Mouse (Mus musculus): ENCODE measurements at regions not wholly inside any gene's neighbourhood (a gene's known extent, or its start where the extent isn't known, plus 50 kb on each side); places are given as distances from the start of the nearest gene placed in this dataset.

DNA sequence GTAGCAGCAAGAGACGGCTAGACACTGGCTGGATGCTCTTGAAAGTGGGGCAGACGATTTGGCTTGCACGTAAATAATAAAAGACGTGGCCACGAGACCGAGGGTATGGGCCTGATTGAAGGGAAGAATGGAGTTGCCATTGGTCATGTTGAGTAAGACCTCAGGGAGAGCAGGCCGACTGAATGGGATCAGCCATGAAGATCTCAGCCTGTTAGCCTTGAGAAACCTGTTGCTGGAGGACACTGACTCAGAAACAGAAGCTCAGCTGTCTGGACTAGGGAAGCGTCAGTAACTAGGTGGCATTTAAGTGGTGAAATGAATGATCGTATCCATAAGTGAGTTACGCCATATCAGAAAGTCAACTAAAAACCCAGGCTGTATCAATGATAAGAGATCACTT lies 126.3 kb upstream of the Sox4 start:
- Histone ChIP-seq H3K36me3 (no peaks in the 10 kb centered on the region), H3K9me3 (no peaks in the 10 kb centered on the region), H3K4me2 (replicated peaks) (no peak overlapping the region), H3K27ac (no peak overlapping the region), H3K9ac (no peak overlapping the region), H3K27me3 (no peaks in the 10 kb centered on the region), H3K4me1 (peaks cover 9% of the 10 kb centered on the region), H3K4me3 (no peak overlapping the region)
- 92% methylated on average over 10 of the region's 10 CpGs for WGBS
- no peak for ATAC-seq (ENCODE audit: low FRiP score, low read depth)

DNA sequence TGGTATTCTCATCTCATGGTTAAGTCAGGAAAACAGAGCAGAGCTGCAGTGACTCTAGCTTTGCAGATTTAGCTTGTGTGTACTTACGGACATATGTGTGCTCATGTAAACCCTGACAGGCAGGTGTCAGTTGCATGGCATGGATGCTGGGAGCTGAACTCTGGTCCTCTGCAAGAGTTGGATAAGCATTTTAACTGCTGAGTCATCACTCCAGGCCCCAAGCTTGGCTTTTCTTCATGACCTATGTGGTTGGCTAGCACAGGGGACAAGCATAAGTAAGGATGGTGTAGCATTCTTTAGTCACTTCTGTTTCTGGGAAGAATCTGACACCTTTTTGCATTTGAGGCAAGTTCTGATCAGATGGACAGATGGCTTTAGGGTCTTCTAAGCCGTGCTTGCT lies 120.1 kb upstream of the Sox4 start:
- H3K27ac ChIP-seq, result no peak overlapping the region
- ATAC-seq (ENCODE audit: low FRiP score, low read depth), result no peak
- no peak overlapping the region for H3K4me3 ChIP-seq
- WGBS, result 89% methylated on average over 2 of the region's 2 CpGs
- H3K27me3 ChIP-seq, result no peaks in the 10 kb centered on the region
- H3K4me1 ChIP-seq, result peaks cover 4% of the 10 kb centered on the region; the same call in 1 of the 2 replicates
- no peak overlapping the region for H3K4me2 ChIP-seq (replicated peaks)
- no peak overlapping the region for H3K9ac ChIP-seq
- H3K9me3 ChIP-seq, result no peaks in the 10 kb centered on the region
- no peaks in the 10 kb centered on the region for H3K36me3 ChIP-seq

DNA sequence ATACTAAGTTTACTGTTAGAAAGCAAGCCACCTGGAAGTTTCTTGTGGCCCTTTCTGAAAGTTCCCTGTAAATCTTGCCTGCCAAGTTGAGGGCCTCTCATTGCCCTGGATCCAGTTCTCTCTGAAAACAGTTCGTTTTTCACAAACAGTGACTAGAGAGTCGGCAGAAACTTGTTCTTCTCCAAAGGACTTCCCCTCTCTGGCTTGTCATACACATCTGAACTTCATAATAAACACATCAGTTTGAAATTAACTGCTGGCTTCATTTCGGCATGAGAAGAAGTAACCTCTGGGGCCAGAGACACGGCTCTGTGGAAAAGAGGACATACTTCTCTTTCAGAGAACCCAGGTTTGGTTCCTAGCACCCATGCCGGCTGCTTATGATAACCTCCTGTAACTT lies 110.4 kb upstream of the Sox4 start:
- H3K27me3 ChIP-seq, result no peaks in the 10 kb centered on the region
- H3K9me3 ChIP-seq, result peaks cover 3% of the 10 kb centered on the region; the same call in 1 of the 2 replicates
- H3K36me3 ChIP-seq, result no peaks in the 10 kb centered on the region
- H3K4me3 ChIP-seq, result no peak overlapping the region
- 59% methylated on average over 5 of the region's 5 CpGs for WGBS
- no peak overlapping the region for H3K9ac ChIP-seq
- H3K27ac ChIP-seq, result no peak overlapping the region
- H3K4me1 ChIP-seq, result no peaks in the 10 kb centered on the region
- no peak for ATAC-seq (ENCODE audit: low FRiP score, low read depth)
- H3K4me2 ChIP-seq (replicated peaks), result no peak overlapping the region

DNA sequence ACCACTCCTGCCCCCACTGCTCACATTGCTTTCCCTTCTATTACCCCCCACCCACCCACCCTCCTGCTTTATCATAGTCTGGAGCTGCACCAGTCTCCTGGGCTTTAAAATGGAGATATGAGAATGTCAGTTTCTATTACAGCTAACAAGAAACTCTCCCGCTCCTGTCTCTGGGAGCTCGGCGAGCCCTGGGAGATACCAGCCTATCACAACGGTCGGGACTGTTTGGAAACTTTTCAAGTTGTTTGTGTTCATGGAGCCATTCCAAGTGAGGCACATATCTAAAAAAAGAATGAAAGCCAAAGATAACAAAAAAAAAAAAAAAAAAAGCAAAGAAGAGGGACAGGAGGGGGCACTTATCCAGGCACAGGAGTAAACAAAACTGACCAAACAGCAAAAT lies 105.2 kb upstream of the Sox4 start:
- Histone ChIP-seq H3K4me1 (no peaks in the 10 kb centered on the region), H3K9me3 (peaks cover 3% of the 10 kb centered on the region; the same call in 1 of the 2 replicates), H3K4me2 (replicated peaks) (no peak overlapping the region), H3K9ac (no peak overlapping the region), H3K27me3 (no peaks in the 10 kb centered on the region), H3K4me3 (no peak overlapping the region), H3K27ac (no peak overlapping the region), H3K36me3 (no peaks in the 10 kb centered on the region)
- no peak for ATAC-seq (ENCODE audit: low FRiP score, low read depth)
- 87% methylated on average over 5 of the region's 5 CpGs for WGBS

DNA sequence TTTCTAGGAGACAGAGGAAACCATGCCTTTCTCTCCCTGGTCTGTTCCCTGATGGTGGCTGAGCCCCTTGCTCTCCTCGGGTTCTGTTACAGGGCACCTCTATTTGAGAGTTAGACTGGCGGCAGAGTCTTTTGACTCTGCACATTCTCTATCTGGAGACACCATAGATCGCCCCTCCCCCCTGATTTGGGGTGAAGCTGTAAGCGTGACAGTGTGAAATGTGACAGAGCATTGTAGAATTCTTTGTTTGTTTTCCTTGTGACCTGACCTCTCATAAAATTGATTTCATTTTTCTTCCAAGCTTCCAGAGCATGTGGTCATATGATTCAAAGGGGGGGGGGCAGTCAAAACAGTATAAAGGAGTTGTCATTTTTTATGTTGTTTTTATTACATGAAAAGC lies 96.2 kb upstream of the Sox4 start:
- 38% methylated on average over 4 of the region's 4 CpGs for WGBS
- Histone ChIP-seq H3K4me1 (peaks cover 7% of the 10 kb centered on the region; the same call in 1 of the 2 replicates), H3K9ac (no peak overlapping the region), H3K27me3 (no peaks in the 10 kb centered on the region), H3K27ac (no peak overlapping the region), H3K9me3 (no peaks in the 10 kb centered on the region; the same call in 1 of the 2 replicates), H3K36me3 (no peaks in the 10 kb centered on the region), H3K4me2 (replicated peaks) (no peak overlapping the region), H3K4me3 (no peak overlapping the region)
- no peak for ATAC-seq (ENCODE audit: low FRiP score, low read depth)

DNA sequence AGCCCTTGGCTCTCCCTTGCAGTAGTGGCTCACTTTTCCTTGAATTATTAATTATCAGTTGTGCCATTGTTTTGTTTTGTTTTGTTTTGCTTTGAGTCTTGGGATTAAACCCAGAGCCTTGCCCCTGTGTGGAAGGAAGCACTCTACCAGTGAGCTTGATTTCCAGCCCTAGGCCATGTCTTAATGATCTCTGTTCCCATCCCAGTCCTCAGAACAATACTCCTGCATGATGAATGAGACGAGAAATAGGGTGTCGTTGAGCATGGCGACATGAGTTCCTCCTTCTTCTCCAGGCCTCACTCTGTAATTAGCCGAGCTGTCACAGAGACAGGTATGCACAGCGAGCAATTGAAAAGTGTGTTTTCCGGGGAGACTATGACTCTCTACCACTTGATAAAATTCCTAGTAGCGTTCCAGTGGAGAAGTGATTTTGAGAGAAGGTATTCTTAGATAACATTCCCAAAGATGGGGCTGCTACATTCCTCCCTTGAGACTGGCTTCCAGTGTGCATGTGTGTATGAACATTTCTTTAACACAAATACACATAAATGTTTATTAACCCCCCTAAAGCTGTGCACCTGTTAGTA lies 95.6 kb upstream of the Sox4 start:
- ATAC-seq (ENCODE audit: low FRiP score, low read depth), result no peak
- no peak overlapping the region for H3K27ac ChIP-seq
- H3K4me2 ChIP-seq (replicated peaks), result no peak overlapping the region
- no peak overlapping the region for H3K4me3 ChIP-seq
- H3K9me3 ChIP-seq, result no peaks in the 10 kb centered on the region; the same call in 1 of the 2 replicates
- no peaks in the 10 kb centered on the region for H3K36me3 ChIP-seq
- 56% methylated on average over 7 of the region's 7 CpGs for WGBS
- no peak overlapping the region for H3K9ac ChIP-seq
- H3K27me3 ChIP-seq, result no peaks in the 10 kb centered on the region
- peaks cover 12% of the 10 kb centered on the region for H3K4me1 ChIP-seq

DNA sequence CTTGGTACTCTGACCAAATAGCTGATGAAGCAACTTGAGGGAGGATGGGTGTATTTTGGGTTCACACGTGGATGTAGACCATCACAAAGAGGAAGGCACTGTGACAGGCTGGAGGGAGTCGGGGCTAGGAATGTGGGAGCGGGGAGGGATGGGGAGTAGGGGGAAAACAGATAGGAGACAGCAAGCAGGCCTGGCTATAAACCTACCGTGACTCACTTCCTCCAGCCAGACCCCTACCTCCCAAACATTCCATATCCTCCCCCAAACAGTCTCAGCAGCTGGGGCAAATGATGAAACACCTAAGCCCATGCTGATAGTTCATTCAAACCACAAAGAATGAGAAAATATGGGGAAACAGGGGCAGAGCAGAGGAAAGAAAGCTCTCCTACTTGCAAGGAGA lies 91.1 kb upstream of the Sox4 start:
- no peak for ATAC-seq (ENCODE audit: low FRiP score, low read depth)
- no peak overlapping the region for H3K9ac ChIP-seq
- no peak overlapping the region for H3K27ac ChIP-seq
- no peak overlapping the region for H3K4me3 ChIP-seq
- WGBS, result 43% methylated on average over 4 of the region's 4 CpGs
- H3K9me3 ChIP-seq, result no peaks in the 10 kb centered on the region
- H3K4me2 ChIP-seq (replicated peaks), result no peak overlapping the region
- peaks cover 17% of the 10 kb centered on the region for H3K4me1 ChIP-seq
- no peaks in the 10 kb centered on the region for H3K36me3 ChIP-seq
- H3K27me3 ChIP-seq, result no peaks in the 10 kb centered on the region

DNA sequence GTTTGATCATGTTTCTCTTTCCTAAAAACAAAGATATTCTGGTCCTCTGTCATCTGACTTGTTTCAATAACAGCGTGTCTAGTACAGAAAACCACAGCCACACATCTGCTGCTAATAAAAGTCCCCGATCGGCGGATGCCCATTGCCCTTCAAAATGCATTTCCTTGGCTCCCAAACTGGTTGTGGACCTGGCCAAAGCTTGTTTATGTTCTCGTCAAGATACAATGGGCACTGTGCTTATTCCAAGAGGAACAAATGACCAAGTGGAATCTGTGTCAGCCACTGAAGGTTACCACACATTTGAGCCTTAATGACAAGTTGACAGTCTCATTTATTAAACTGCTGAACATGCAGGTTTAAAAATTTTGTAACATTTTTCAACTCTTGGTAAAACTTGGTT lies 86.8 kb upstream of the Sox4 start:
- Histone ChIP-seq H3K36me3 (no peaks in the 10 kb centered on the region), H3K9ac (no peak overlapping the region), H3K27ac (no peak overlapping the region), H3K9me3 (no peaks in the 10 kb centered on the region), H3K4me1 (peaks cover 10% of the 10 kb centered on the region), H3K4me2 (replicated peaks) (no peak overlapping the region), H3K27me3 (no peaks in the 10 kb centered on the region), H3K4me3 (no peak overlapping the region)
- WGBS, result 39% methylated on average over 5 of the region's 5 CpGs
- no peak for ATAC-seq (ENCODE audit: low FRiP score, low read depth)

DNA sequence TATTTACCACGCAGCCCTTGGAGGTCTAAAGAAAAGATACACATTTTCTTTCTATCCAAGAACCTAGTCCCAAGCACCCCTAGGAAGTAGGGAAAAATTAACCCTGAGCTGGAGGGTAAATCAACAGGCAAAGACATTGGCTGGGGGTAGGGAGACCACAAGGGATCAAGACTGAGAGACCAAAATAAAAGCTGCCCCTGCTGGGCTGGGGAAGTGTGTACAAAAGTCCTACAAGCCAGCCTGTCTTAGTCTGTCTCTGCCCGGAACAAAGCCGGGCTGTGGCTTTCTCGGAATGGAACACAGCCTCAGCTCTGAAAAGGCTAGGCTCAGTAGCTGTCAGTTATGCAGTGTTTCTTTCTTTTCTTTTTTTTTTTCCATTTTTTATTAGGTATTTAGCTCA lies 81.4 kb upstream of the Sox4 start:
- H3K27me3 ChIP-seq, result no peaks in the 10 kb centered on the region
- peak; percentile 15; the same call in 1 of the 2 replicates for ATAC-seq (ENCODE audit: low FRiP score, low read depth)
- 69% methylated on average over 4 of the region's 4 CpGs for WGBS
- H3K9me3 ChIP-seq, result no peaks in the 10 kb centered on the region
- H3K36me3 ChIP-seq, result no peaks in the 10 kb centered on the region
- no peak overlapping the region for H3K27ac ChIP-seq
- no peak overlapping the region for H3K4me3 ChIP-seq
- no peak overlapping the region for H3K4me2 ChIP-seq (replicated peaks)
- no peak overlapping the region for H3K9ac ChIP-seq
- peaks cover 8% of the 10 kb centered on the region for H3K4me1 ChIP-seq

DNA sequence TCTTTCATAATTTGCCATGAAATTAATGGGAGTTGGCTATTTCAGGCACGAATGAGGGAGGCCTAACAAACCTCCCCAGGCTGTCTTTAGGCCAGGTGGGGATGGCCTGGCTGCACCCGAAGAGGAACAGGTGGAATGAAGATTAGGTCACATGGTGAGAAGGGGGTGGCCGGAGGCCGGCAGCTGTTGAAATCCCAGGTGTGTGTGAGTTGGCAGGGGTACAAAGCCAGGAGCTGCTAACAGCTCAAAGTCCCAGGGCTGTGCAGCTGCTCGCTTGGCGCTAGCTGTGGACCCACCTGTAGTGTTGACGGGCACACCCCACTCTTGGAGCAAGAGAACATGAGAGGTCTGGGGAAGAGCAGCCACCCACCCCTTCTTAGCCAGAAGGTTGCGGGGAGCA lies 80.9 kb upstream of the Sox4 start:
- peak; percentile 84 for ATAC-seq (ENCODE audit: low FRiP score, low read depth)
- WGBS, result 30% methylated on average over 8 of the region's 8 CpGs
- H3K4me2 ChIP-seq (replicated peaks), result no peak overlapping the region

DNA sequence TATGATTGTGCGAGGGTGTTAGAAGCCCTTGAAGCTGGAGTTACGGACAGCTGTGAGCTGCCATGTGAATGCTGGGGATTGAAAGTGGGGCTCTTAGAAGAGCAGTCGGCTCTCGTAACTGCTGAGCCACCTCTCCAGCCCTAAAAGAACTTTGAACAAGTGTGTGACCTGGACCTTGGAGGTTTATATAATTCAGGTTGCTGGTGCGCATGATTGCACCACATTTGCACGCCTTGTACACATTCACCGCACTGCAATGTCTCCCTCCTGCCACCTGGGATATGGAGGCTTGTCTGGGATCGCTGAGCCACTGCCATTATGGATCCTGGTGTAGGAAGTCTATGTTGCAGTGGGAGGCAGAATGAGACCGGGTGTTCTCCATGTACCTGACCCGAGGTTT lies 73.6 kb upstream of the Sox4 start:
- no peaks in the 10 kb centered on the region for H3K36me3 ChIP-seq
- no peak overlapping the region for H3K4me3 ChIP-seq
- ATAC-seq (ENCODE audit: low FRiP score, low read depth), result no peak
- 91% methylated on average over 10 of the region's 10 CpGs for WGBS
- H3K4me1 ChIP-seq, result no peaks in the 10 kb centered on the region
- no peaks in the 10 kb centered on the region for H3K27me3 ChIP-seq
- no peak overlapping the region for H3K4me2 ChIP-seq (replicated peaks)
- no peaks in the 10 kb centered on the region for H3K9me3 ChIP-seq
- no peak overlapping the region for H3K9ac ChIP-seq
- no peak overlapping the region for H3K27ac ChIP-seq

More for the DNA sequence above, 80.9 kb upstream of the Sox4 start:
- Histone ChIP-seq H3K9ac (no peak overlapping the region), H3K27me3 (no peaks in the 10 kb centered on the region), H3K4me1 (peaks cover 8% of the 10 kb centered on the region), H3K4me3 (no peak overlapping the region), H3K27ac (no peak overlapping the region), H3K36me3 (no peaks in the 10 kb centered on the region), H3K9me3 (no peaks in the 10 kb centered on the region)

DNA sequence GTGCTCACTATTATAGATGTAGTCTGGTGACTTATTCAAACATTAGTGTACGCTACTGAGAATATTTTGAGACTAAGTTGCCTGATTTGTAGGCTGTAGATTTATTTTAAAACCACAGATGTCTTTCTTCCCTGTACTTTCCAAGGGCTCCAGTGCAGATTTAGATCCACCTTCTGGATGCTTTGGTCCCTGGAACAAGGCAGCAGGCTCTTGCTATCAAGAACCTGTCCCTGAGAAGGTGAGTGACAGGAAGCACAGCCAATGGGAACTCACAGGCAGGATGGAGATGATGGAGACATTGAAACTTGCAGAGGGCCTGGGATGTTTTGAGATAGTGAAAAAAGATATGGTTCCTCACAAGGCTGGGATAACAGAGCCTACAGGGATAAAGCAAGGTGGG lies 70.0 kb upstream of the Sox4 start:
- 80% methylated on average over 1 of the region's 1 CpGs for WGBS
- ATAC-seq (ENCODE audit: low FRiP score, low read depth), result no peak
- Histone ChIP-seq H3K4me3 (no peak overlapping the region), H3K36me3 (no peaks in the 10 kb centered on the region), H3K27me3 (no peaks in the 10 kb centered on the region), H3K27ac (no peak overlapping the region), H3K9ac (no peak overlapping the region), H3K9me3 (no peaks in the 10 kb centered on the region), H3K4me1 (no peaks in the 10 kb centered on the region), H3K4me2 (replicated peaks) (no peak overlapping the region)

DNA sequence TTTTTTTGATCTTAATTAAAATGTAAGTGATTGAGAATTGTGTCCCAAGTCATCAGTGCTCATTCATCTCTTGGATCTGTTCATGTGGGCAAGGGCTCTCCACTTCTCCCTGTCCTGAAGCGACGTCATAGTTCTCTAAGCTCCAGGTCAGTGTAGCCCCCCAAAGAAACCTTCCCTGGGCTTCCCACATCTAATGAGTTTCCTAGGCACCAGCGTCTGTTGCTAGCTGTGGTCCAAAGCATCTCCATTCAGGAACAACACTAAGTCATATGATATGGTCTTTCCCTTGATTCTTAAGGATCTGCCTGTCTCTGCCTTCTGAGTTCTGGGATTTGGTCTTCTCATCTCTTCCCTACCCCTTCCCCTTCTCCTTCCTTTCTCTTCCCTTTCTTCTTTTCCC lies 66.3 kb upstream of the Sox4 start:
- Histone ChIP-seq H3K27ac (no peak overlapping the region), H3K4me1 (0 out of 2 replicates have a peak, but pooled peaks cover 5% of the 10 kb centered on the region), H3K4me2 (replicated peaks) (no peak overlapping the region), H3K9me3 (no peaks in the 10 kb centered on the region), H3K36me3 (no peaks in the 10 kb centered on the region), H3K4me3 (no peak overlapping the region), H3K27me3 (no peaks in the 10 kb centered on the region), H3K9ac (no peak overlapping the region)
- WGBS, result 93% methylated on average over 3 of the region's 3 CpGs
- ATAC-seq (ENCODE audit: low FRiP score, low read depth), result no peak
